Mouse (Mus musculus): ENCODE results near the gene Gm12845. TPM values are rescaled to one million over a fixed set of nuclear protein-coding genes. Genes with fewer than 3 reads are reported as not detected.
"Not testable (repeated sequence)": the region's sequence is repeated elsewhere in the genome, so short reads cannot be mapped to it uniquely, and the experiment has no call there.

Gm12845 gene
- not detected for total RNA-seq (2021)
- long read RNA-seq, experiment 1 = 0 reads
- long read RNA-seq, experiment 2 = 0 reads

GRCm38 (mm10) chr4:117724112-117724511 is at the start of gene Gm12845:
TSS of gene Gm12845 (plus strand) at chr4:117724412.
- no peak for DNase-seq (ENCODE audit: low spot score)

- DNase-seq (ENCODE audit: low spot score) = peak; percentile 82
Observed at GRCm38 (mm10) chr4:117676903-117677302, 47.3 kb upstream of the Gm12845 start.

GRCm38 (mm10) chr4:117680963-117681362 is 43.2 kb upstream of the Gm12845 start:
- DNase-seq (ENCODE audit: low spot score) = no peak

GRCm38 (mm10) chr4:117681931-117682461 is 42.2 kb upstream of the Gm12845 start, which contains the start of gene Dmap1:
TSS of gene Dmap1 (minus strand) at chr4:117682273.
- DNase-seq (ENCODE audit: low spot score) = peak; percentile 84

GRCm38 (mm10) chr4:117682463-117682862 is 41.7 kb upstream of the Gm12845 start:
- no peak for DNase-seq (ENCODE audit: low spot score)

GRCm38 (mm10) chr4:117683048-117683768 is 41.0 kb upstream of the Gm12845 start:
- no peak for DNase-seq (ENCODE audit: low spot score)

- no peak for DNase-seq (ENCODE audit: low spot score)
Observed at GRCm38 (mm10) chr4:117686354-117686753, 37.9 kb upstream of the Gm12845 start.

- DNase-seq (ENCODE audit: low spot score) = peak; percentile 7
Observed at GRCm38 (mm10) chr4:117705361-117705760, 18.9 kb upstream of the Gm12845 start.

GRCm38 (mm10) chr4:117708780-117709550 is 15.2 kb upstream of the Gm12845 start:
- DNase-seq (ENCODE audit: low spot score) = no peak

- DNase-seq (ENCODE audit: low spot score) = no peak
Observed at GRCm38 (mm10) chr4:117712314-117712713, 11.9 kb upstream of the Gm12845 start.

GRCm38 (mm10) chr4:117713303-117714098 is 10.7 kb upstream of the Gm12845 start:
- no peak for DNase-seq (ENCODE audit: low spot score)

GRCm38 (mm10) chr4:117731926-117732325 is 7.7 kb downstream of the Gm12845 start:
- DNase-seq (ENCODE audit: low spot score) = no peak

- DNase-seq (ENCODE audit: low spot score) = no peak
Observed at GRCm38 (mm10) chr4:117737559-117737958, 13.3 kb downstream of the Gm12845 start.

GRCm38 (mm10) chr4:117752469-117752868 is 28.3 kb downstream of the Gm12845 start:
- DNase-seq (ENCODE audit: low spot score) = not testable (repeated sequence)

GRCm38 (mm10) chr4:117760151-117760550 is 35.9 kb downstream of the Gm12845 start:
- no peak for DNase-seq (ENCODE audit: low spot score)

GRCm38 (mm10) chr4:117765416-117765815 is 41.2 kb downstream of the Gm12845 start, which contains the start of gene Klf17:
TSS of gene Klf17 (minus strand) at chr4:117765648.
- no peak for DNase-seq (ENCODE audit: low spot score)

GRCm38 (mm10) chr4:117770935-117771334 is 46.7 kb downstream of the Gm12845 start:
- peak; percentile 46 for DNase-seq (ENCODE audit: low spot score)

GRCm38 (mm10) chr4:117772960-117773359 is 48.7 kb downstream of the Gm12845 start:
- no peak for DNase-seq (ENCODE audit: low spot score)

Data from gastrocnemius, adult 18-20 months (tissue).